Mouse (Mus musculus): ENCODE measurements around the gene Usp4. TPM values are rescaled to one million over a fixed set of nuclear protein-coding genes. Genes with fewer than 3 reads are reported as not detected.
"Not testable (repeated sequence)": the region's sequence is repeated elsewhere in the genome, so short reads cannot be mapped to it uniquely, and the experiment has no call there.

The Usp4 gene
- 100 to 1,000 TPM; 117 TPM for total RNA-seq (2021)

DNA sequence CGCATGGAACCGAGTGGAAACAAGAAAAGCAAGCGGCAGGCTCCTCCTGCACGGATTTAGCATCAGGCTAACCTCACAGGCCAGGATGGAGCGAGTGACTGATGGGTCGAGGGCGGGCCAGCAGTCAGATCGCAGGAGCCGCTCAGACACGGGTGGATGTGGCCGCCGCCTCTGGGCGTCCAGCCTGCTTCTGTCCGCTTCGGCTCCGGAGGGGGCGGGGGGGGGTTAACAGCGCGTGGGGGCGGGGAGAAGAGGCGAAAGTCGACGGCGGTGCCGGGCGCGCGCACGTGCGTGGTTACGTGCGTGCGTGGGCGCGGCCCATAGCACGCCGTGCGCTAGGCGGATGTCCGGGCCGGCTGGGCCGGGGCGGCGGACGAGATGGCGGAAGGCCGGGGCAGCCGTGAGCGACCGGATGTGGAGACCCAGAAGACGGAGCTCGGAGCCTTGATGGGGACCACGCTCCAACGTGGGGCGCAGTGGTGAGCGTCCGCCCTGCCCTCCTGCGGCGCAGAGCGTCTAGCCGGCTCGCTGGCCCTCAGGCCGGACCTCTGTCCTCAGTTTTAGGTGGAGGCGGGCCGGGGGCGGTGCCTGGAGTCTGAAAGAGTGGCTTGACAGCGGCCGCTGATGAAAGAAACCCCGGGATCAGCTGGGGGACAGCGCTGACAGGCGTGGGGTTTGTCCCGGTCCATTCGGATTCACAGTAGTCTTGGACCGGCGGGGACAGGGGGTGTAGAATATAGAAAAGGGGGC is at the start of gene Usp4:
TSS of gene Usp4 (plus strand) at position 314 of the 750 bp plus-strand sequence.
- DNase-seq (ENCODE audit: low spot score in 2 of 2): peak; percentile 90 to 92
- intact Hi-C loops (cut with DNase I): loop anchor here (1.0 kb wide), 1 partner anchor 41 kb away; the partner anchor contains the start of genes Rhoa and Tcta

DNA sequence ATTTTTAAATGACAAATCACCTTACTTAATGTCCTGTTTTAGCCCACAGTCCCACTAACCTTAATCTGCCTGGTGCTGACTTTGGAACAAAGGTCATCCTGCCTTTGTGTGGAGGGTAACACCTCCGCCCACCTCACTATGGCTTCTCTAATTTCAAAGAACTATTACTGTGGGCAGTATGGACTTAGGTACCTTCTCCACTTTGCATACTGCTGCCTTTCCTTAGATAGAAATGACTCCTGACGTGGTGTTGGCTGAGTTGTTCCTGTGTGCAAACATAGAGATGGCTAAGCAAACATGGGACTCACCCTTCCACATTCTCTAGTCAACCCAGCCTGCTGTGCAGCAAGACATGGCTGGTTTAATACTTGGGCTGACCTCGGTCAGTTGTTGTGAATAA is 45.8 kb upstream of the Usp4 start:
- intact Hi-C loops (cut with DNase I): no loop called here
- DNase-seq (ENCODE audit: low spot score in 2 of 2): no peak

DNA sequence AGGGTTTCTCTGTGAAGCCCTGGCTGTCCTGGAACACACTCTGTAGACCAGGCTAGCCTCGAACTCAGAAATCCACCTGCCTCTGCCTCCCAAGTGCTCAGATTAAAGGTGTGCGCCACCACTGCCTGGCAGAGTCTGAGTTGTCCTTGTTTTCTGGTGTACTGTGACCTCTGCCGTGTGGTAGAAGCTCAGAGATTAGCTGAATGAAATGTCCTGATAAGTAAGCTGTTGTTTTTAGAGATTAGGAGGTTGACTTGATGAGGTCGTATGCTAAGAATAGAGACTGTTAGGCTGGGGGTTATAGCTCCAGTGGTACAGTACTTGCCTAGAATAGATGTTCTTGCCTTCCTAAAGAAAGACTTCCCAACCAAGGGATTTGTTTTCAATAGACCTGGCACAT is 42.9 kb upstream of the Usp4 start:
- intact Hi-C loops (cut with DNase I): no loop called here
- no peak for DNase-seq (ENCODE audit: low spot score in 2 of 2)

DNA sequence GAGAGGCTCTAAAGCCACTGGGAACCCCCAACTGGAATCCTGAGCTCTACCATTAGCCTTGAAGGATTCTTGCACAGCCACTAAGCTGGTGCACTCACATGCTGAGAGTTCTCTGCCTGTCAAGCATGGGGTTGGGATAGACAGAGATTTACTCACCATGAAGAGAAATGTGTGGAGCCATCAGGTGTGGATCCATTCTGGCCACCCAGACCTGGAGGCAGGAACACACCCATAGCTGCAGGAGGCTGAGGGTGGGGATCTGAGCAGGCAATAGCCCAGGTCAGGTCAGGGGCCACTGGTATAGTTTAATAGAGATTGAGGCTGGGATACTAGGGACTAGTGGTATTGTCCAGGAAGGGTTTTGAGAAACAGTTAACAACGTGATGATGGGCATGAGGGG is 42.5 kb upstream of the Usp4 start:
- DNase-seq (ENCODE audit: low spot score in 2 of 2): no peak
- intact Hi-C loops (cut with DNase I): no loop called here

DNA sequence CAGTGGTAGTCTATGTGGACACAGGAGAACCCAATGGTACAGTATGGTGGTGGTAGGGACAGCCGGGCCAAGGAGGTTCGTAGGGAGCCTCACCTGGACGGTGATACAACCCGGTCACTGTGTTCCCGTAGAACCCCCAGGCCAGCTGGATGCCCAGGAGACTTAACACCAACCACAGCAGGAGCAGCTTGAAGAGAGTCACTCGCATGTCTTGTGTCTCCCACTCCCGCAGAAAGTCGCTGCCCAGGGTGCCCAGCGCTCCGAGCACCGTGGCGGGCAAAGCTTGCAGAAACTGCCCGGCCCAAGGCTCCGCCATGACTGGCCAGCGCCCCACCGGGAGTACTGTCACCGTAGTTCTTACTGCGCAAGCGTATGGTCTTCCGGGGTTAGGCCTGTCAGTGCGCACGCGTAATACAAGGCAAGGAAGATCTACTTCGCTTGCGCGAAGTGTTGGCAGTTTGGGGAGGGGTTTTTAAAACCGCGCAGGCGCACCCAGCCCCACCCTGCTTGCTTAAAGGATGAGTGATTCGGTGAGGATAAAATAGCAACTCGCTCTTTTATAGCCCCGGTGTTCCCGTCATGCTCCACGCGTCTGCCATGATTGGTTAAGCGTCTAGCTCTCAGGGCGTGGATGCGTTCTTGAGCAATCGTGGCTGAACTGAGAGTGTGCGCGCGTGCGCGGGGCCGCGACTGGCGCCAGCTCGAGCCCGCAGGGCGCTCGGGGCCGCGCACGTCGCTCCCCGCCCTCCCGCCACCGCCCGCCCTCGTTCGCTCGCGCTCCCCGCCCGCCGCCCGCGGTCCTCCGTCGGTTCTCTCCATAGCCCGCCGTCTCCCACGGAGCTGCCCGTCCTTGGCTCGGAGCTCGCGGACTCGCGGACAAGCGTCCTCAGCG is 41.8 kb upstream of the Usp4 start, which contains the start of the genes Rhoa and Tcta:
TSS of gene Rhoa (plus strand) at position 501 of the 892 bp plus-strand sequence.
TSS of gene Tcta (minus strand) at position 532 of the 892 bp plus-strand sequence.
- DNase-seq (ENCODE audit: low spot score in 2 of 2): peak; percentile 99 to 100
- intact Hi-C loops (cut with DNase I): loop anchor here (1.0 kb wide), 1 partner anchor 41 kb away; the partner anchor contains the start of gene Usp4

DNA sequence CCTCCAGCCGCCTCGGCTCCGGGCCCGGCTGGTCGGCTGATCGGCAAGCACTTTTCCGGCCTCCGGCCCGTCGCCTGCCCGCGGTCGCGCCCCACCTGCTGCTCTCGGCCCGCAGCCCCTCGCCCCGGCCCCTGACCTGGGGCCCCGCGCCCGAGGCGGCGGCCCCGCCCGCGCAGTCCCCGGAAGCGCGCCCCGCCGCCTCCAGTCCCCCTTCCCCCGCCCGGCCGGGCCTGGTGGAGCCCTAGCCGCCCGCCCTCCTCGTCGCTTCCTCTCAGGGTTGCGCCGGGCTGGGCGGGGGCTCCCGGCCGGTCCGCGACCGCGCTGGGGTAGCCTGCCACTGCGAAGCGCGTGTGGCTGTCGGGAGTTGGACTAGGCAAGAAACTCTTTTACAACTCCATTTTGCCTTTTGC is 41.1 kb upstream of the Usp4 start:
- intact Hi-C loops (cut with DNase I): loop anchor here (1.0 kb wide), 1 partner anchor 41 kb away; the partner anchor contains the start of gene Usp4
- DNase-seq (ENCODE audit: low spot score in 2 of 2): peak in 1 of 2 experiments; percentile 50

DNA sequence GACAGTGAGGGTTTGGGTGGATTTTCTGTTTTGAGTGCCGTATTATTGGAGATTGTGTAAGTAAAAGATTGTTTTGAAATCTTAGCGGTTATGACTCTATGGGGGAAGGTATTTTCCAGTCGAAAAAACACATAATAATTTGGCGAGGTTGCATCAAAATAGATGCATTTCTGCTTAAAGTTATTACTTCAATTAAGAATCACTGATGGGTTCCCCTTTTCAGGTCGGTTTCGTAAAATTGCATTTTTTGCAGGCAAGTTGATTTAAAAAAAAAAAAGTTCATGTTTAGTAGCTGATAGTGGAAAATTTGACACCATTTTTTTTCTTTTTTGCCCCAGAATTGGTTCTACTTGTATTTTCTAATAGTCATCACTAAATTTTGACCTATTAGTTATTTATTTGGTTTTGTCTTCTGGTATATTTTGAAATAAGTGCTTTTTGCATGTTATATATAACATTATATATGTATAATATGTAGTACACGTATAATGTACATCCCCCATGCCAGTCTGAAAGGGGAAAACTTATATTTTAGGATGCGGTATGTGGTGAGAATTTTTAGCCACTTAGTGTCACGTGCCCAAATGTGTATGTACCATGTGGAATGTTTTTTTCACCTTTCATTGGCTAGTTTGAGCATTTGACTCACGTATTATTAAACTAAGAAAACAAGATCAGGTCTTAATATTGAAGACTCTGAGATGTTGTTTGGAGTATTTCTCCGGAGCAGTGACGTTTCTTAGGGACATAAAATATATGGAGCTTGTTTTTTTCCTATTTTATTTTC is 40.4 kb upstream of the Usp4 start:
- DNase-seq (ENCODE audit: low spot score in 2 of 2): no peak

DNA sequence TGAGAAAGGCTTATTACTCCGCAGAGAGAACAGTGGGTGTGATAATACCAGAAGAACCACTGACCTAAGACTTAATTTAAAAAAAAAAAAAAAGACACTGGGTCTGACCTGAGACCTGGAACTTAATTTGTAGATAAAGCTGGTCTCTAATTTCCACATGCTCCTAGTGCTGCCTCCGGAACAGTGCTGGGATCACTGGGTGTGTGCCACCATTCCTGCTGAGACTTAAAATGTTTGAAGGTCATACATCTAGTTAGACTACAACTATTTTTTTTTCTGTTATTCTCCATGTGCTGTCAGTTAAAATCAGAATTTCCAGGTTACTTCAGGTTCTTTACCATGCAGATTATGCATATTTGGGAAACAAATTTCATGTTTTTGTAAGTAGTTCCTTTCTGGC is 39.5 kb upstream of the Usp4 start:
- DNase-seq (ENCODE audit: low spot score in 2 of 2): no peak
- intact Hi-C loops (cut with DNase I): no loop called here

More for the DNA sequence above, 40.4 kb upstream of the Usp4 start:
- intact Hi-C loops (cut with DNase I): no loop called here

DNA sequence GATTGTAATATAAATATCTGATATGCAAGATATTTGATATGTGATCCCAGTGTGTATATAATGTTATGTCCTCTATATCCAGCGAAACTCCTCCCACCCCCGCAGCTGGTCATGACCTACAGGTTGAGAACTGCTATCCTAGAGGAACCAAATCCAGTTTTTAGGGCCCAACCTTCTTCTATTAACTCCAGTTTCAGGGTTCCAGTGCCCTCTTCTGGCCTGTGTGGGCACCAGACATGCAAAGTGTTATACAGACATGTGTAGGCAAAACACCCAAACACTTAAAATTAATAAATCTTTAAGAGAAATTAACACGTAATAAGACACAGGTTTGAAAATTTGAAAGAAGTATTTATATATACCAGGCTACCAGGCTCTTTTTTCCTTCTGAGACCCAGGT is 30.1 kb upstream of the Usp4 start:
- intact Hi-C loops (cut with DNase I): no loop called here
- no peak for DNase-seq (ENCODE audit: low spot score in 2 of 2)

DNA sequence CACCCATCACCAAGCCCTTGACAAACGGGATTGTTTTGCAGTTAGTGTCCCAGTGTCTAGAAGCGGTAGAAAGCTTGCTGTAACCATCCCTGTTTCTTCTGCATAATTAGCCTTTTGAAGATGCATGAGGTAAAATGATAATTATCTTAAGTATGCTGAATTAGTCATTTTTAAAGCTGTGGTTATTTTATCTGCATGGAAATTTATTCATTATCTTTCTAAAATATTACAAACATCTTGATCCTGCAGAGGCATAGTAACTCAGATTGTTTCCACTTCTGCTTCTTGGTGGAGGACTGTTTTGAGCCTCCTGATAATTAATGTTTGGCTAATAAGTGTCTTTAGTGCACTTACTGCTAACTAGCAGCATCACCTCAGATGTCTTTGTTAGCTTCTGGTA is 29.2 kb upstream of the Usp4 start:
- intact Hi-C loops (cut with DNase I): no loop called here
- no peak for DNase-seq (ENCODE audit: low spot score in 2 of 2)

DNA sequence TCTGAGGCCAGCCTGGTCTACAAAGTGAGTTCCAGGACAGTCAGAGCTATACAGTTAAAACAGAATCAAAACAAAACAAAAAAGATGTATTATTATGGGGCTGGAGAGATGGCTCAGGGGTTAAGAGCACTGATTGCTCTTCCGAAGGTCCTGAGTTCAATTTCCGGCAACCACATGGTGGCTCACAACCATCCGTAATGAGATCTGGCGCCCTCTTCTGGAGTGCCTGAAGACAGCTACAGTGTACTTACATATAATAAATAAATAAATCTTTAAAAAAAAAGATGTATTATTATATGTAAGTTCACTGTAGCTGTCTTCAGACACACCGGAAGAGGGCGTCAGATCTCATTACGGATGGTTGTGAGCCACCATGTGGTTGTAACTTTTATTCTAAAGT is 25.6 kb upstream of the Usp4 start:
- DNase-seq (ENCODE audit: low spot score in 2 of 2); intact Hi-C loops (cut with DNase I): not testable (repeated sequence)

DNA sequence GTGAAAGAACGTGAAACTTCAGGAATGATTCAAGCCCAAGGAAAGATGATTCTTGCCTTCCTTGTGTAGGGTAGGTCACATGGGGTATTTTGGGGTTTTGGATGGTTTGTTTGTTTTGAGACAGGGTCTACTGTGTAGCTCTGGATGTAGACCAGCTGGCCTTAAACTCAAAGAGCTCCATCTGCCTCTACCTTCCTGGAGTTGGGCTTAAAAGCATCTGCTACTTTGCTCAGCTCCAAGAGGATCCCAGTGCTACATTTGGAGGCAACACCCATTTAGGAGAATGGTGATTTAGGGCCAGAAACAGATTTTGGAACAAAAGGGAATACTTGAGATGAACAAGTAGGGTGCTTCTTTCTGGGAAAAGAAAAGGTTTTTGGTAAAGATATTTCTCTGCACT is 22.9 kb upstream of the Usp4 start:
- intact Hi-C loops (cut with DNase I): no loop called here

DNA sequence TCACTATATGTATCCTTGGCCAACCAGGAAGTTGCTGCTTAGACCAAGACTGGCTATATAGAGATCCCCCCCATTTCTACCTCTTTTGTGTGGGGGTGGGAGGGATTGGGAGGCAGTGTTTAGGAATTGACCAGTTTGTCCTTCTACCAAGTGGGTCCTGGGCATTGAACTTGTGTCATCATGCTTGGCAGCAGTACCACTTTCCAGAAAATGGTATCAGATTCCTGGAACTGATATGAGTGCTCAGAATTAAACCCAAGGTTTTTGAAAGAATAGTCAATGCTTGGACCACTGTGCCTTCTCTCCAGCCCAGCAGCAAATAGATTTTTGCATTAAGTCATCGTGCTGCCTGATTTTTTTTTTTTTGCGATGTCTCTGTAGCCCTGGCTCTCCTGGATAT is 21.8 kb upstream of the Usp4 start:
- DNase-seq (ENCODE audit: low spot score in 2 of 2): no peak
- intact Hi-C loops (cut with DNase I): no loop called here

More for the DNA sequence above, 22.9 kb upstream of the Usp4 start:
- peak in 1 of 2 experiments; percentile 37 for DNase-seq (ENCODE audit: low spot score in 2 of 2)

DNA sequence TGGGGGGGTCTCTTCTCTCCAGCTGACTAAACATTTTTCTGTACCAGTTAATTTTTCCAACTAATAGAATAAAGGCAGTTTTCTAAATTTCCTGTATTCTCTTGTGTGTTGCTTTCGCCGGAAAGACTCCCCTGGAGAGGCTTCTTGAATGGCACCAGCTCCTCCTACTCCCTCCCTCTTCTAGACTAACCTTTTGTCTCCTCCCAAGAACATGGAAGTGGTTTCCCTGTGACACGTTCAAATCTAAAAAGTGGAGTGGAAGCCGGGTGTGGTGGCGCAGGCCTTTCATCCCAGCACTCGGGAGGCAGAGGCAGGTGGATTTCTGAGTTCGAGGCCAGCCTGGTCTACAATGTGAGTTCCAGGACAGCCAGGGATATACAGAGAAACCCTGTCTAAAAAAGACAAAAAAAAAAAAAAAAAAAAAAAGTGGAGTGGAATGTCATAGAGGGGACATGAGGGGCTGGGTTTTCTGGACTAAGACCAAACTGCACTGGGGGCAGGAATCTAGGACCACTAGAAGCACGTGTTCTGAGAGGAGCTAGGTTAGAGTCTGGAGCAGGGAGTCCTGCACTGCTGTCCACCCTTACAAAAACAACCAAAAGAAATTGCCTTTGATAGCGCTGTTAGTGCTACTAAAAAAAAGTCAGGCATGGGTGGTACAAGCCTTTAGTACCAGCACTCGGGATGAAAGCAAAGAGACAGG is 9.7 kb upstream of the Usp4 start:
- intact Hi-C loops (cut with DNase I): no loop called here
- DNase-seq (ENCODE audit: low spot score in 2 of 2): no peak

DNA sequence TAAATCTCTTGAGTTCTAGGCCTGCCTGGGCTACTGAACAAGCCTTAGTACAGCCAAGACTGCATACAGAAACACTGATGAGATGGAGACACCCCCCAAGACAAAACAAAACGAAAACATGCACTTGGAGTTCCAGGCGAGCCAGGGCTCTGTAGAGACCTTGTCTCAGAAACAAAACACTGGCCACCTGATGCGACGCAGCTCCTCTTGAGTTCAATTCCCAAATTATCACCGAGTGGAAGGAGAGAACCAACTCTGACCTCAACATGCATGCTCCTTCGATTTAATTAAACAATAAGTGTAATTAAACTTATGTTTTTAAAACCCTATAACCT is 9.1 kb upstream of the Usp4 start:
- intact Hi-C loops (cut with DNase I): no loop called here
- no peak for DNase-seq (ENCODE audit: low spot score in 2 of 2)

DNA sequence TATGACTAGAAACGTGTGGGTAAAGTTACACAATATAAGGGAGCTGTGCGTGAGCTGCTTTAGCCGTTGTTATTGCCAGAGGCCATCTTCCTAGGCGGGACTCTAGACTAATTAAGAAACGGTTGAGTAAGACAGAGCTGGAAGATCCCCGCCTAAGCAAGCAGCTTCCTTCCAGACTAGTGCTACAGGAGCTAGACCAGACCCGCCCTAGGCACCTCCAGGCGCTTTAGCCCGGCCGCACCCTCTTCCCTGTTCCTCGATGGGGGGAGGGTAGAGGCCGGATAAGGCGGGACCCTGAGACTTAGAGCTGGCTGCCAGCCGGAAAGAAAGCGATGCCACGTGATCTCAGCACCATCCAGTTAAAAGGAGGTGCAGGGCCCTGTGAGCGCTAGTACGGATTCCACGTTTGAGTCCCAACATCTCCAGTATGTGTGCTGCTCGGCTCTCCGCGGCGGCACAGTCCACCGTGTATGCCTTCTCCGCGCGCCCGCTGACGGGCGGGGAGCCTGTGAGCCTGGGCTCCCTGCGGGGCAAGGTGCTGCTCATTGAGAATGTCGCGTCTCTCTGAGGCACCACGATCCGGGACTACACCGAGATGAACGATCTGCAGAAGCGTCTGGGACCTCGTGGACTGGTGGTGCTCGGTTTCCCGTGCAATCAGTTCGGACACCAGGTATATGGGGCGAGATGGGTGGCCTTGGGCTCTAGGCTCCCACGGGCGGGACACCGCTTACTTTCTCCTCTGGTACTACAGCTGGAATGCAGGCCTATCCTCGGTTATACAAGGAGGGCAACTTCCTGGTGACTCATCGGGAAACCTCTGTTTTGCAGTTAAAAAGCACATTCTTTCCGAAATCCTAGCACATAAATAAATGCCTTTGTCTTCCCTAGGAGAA is 8.5 kb upstream of the Usp4 start, which contains the start of gene Gpx1:
TSS of gene Gpx1 (plus strand) at position 18 of the 896 bp plus-strand sequence.
- DNase-seq (ENCODE audit: low spot score in 2 of 2): peak; percentile 85 to 90
- intact Hi-C loops (cut with DNase I): no loop called here

DNA sequence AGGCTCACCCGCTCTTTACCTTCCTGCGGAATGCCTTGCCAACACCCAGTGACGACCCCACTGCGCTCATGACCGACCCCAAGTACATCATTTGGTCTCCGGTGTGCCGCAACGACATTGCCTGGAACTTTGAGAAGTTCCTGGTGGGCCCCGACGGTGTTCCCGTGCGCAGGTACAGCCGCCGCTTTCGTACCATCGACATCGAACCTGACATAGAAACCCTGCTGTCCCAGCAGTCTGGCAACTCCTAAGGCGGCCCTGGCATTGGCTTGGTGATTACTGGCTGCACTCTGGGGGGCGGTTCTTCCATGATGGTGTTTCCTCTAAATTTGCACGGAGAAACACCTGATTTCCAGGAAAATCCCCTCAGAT is 7.8 kb upstream of the Usp4 start:
- intact Hi-C loops (cut with DNase I): no loop called here
- no peak for DNase-seq (ENCODE audit: low spot score in 2 of 2)

Data from left cerebral cortex, postnatal 25 days (tissue).